Mouse (Mus musculus) left cerebral cortex, postnatal 36 days (tissue): ENCODE results near the gene Ldhal6b. TPM values are rescaled to one million over a fixed set of nuclear protein-coding genes. Genes with fewer than 3 reads are reported as not detected.
"Not testable (repeated sequence)": the region's sequence is repeated elsewhere in the genome, so short reads cannot be mapped to it uniquely, and the experiment has no call there.

Source experiments
- DNase-seq, 2 experiments: peaks; one replicate each; pipeline ENCODE4 v3.0.0; 2021 to 2022; ENCODE audit warnings: low spot score in 2 of 2, mixed read lengths in 1 of 2
- intact Hi-C: fragments of 180-260 bp; cut with DNase I; formaldehyde crosslinking; loops from one replicate; pipeline ENCODE4 v1.15.1; 2025
- total RNA-seq, 2 experiments: library from RNA; stranded (reverse); gene quantifications; 2 replicates each; pipeline ENCODE4 v1.2.3; 2021

The Ldhal6b gene
- 1 to 10 TPM in 1 of 2 experiments, under 1 TPM in 1; 0.52 to 1.6 TPM for total RNA-seq

- DNase-seq, result no peak
- intact Hi-C loops, result no loop called here
Measured at GRCm38 (mm10) chr17:5418545-5418944, at the start of gene Ldhal6b. Gene Ldhal6b, minus strand, starts transcription at chr17:5418767.

- DNase-seq, result no peak
- intact Hi-C loops, result no loop called here
Measured at GRCm38 (mm10) chr17:5467177-5467576, 48.6 kb upstream of the Ldhal6b start.

GRCm38 (mm10) chr17:5466736-5467135, 48.2 kb upstream of the Ldhal6b start:
- DNase-seq, result no peak
- intact Hi-C loops, result no loop called here

- intact Hi-C loops, result no loop called here
- DNase-seq, result no peak
Measured at GRCm38 (mm10) chr17:5463912-5464311, 45.3 kb upstream of the Ldhal6b start.

- DNase-seq, result no peak
- intact Hi-C loops, result no loop called here
Measured at GRCm38 (mm10) chr17:5453657-5454056, 35.1 kb upstream of the Ldhal6b start.

- no peak for DNase-seq
- intact Hi-C loops, result no loop called here
Measured at GRCm38 (mm10) chr17:5443751-5444150, 25.2 kb upstream of the Ldhal6b start.

GRCm38 (mm10) chr17:5443260-5443659, 24.7 kb upstream of the Ldhal6b start:
- DNase-seq, result no peak
- intact Hi-C loops, result no loop called here

- intact Hi-C loops, DNase-seq: not testable (repeated sequence)
Measured at GRCm38 (mm10) chr17:5442403-5442802, 23.8 kb upstream of the Ldhal6b start.

- intact Hi-C loops, result loop anchor here (1.0 to 2.0 kb wide), 3 partner anchors 51 to 312 kb away; no protein-coding TSS in a partner anchor
Measured at GRCm38 (mm10) chr17:5440159-5440971, 21.8 kb upstream of the Ldhal6b start, which contains the start of gene Tmem242. Gene Tmem242, minus strand, starts transcription at chr17:5440259.

GRCm38 (mm10) chr17:5439831-5440158, 21.2 kb upstream of the Ldhal6b start:
- intact Hi-C loops, result loop anchor here (1.0 to 2.0 kb wide), 3 partner anchors 52 to 313 kb away; no protein-coding TSS in a partner anchor
- DNase-seq, result no peak

More at GRCm38 (mm10) chr17:5440159-5440971, 21.8 kb upstream of the Ldhal6b start, which contains the start of gene Tmem242:
- peak; percentile 89 to 92 for DNase-seq

GRCm38 (mm10) chr17:5429772-5430133, 11.2 kb upstream of the Ldhal6b start:
- intact Hi-C loops, result loop anchor here (5.0 kb wide), 1 partner anchor 458 kb away; no protein-coding TSS in a partner anchor
- no peak for DNase-seq

GRCm38 (mm10) chr17:5429090-5429771, 10.7 kb upstream of the Ldhal6b start:
- intact Hi-C loops, result no loop called here
- peak; percentile 85 to 90 for DNase-seq

GRCm38 (mm10) chr17:5425204-5425603, 6.6 kb upstream of the Ldhal6b start:
- DNase-seq, result no peak
- intact Hi-C loops, result no loop called here

- peak in 1 of 2 experiments; percentile 25 for DNase-seq
- intact Hi-C loops, result no loop called here
Measured at GRCm38 (mm10) chr17:5424156-5424555, 5.6 kb upstream of the Ldhal6b start.

- intact Hi-C loops, result no loop called here
- DNase-seq, result no peak
Measured at GRCm38 (mm10) chr17:5421835-5422234, 3.3 kb upstream of the Ldhal6b start.

- intact Hi-C loops, result no loop called here
- DNase-seq, result no peak
Measured at GRCm38 (mm10) chr17:5419771-5420518, 1.4 kb upstream of the Ldhal6b start.

- DNase-seq, result no peak
- intact Hi-C loops, result no loop called here
Measured at GRCm38 (mm10) chr17:5419056-5419455, 489 bp upstream of the Ldhal6b start.

- DNase-seq, result no peak
Measured at GRCm38 (mm10) chr17:5416518-5416917, 2.0 kb downstream of the Ldhal6b start.

GRCm38 (mm10) chr17:5414041-5414440, 4.5 kb downstream of the Ldhal6b start:
- no peak for DNase-seq
- intact Hi-C loops, result no loop called here

More at GRCm38 (mm10) chr17:5416518-5416917, 2.0 kb downstream of the Ldhal6b start:
- intact Hi-C loops, result no loop called here

- intact Hi-C loops, result no loop called here
- no peak for DNase-seq
Measured at GRCm38 (mm10) chr17:5413350-5413749, 5.2 kb downstream of the Ldhal6b start.
